Mouse (Mus musculus) effector memory CD4-positive, alpha-beta T cell, adult 7 months (primary cell): Measurements from ENCODE around the gene Ripk1. TPM values are rescaled to one million over a fixed set of nuclear protein-coding genes. Genes with fewer than 3 reads are reported as not detected.

ENCODE experiments used
- polyA plus RNA-seq: library from polyadenylated mRNA; unstranded; fragments of 100-300 nt; shearing (Covaris generic); gene quantifications from one replicate; pipeline ENCODE4 v1.2.1, GENCODE M21; 2017

The Ripk1 gene
- 79.3 TPM for polyA plus RNA-seq

GRCm38 (mm10) chr13:34002058-34003006 is at the start of gene Ripk1, which contains the start of gene Serpinb6a:
Ripk1 (plus strand) TSS chr13:34002363.
Serpinb6a (minus strand) TSS chr13:34002794.

GRCm38 (mm10) chr13:33964206-33965046 is 37.7 kb upstream of the Ripk1 start, which contains the start of gene Nqo2:
Nqo2 (plus strand) TSS chr13:33964687.

GRCm38 (mm10) chr13:34037172-34038055 is 35.3 kb downstream of the Ripk1 start, which contains the start of gene Bphl:
Bphl (plus strand) TSS chr13:34037597.

GRCm38 (mm10) chr13:34077492-34078271 is 75.5 kb downstream of the Ripk1 start, which contains the start of gene Tubb2a:
Tubb2a (minus strand) TSS chr13:34078007.

Other genes with a start within 250 kb of the Ripk1 start
- not detected for gene Serpinb6e, start 159.0 kb upstream of the Ripk1 start, polyA plus RNA-seq
- gene Serpinb6c, start 96.7 kb upstream of the Ripk1 start, polyA plus RNA-seq: not detected
- gene Nqo2, start 37.7 kb upstream of the Ripk1 start, polyA plus RNA-seq: 15.3 TPM
- 28.8 TPM for gene Serpinb6a, start 431 bp downstream of the Ripk1 start, polyA plus RNA-seq
- 12.4 TPM for gene Bphl, start 35.2 kb downstream of the Ripk1 start, polyA plus RNA-seq
- gene Tubb2a, start 75.6 kb downstream of the Ripk1 start, polyA plus RNA-seq: 28.9 TPM
- gene Tubb2b, start 128.1 kb downstream of the Ripk1 start, polyA plus RNA-seq: 0.28 TPM
- 44.1 TPM for gene Psmg4, start 160.6 kb downstream of the Ripk1 start, polyA plus RNA-seq